ENCODE assay signal across 13 mouse cellular contexts in genomic region chr16:21364885-21365284, GRCm38 (mm10).
"Had no signal": no experiment of that assay in that cellular context is flagged by ENCODE, and none has a peak within 500 bp of the region (broad histone marks: within the 10 kb centered on the region; RNA-seq: fewer than 3 reads in every experiment).

No protein-coding gene starts in this region.

- H3K27ac ChIP-seq: left cerebral cortex, adult 2 months; limb, embryonic 15.5 days; liver, embryonic 13.5 days; midbrain, embryonic 13.5 days; neural tube, embryonic 15.5 days had no signal

- H3K27me3 ChIP-seq: limb, embryonic 15.5 days; liver, embryonic 13.5 days; neural tube, embryonic 15.5 days had no signal

- H3K4me3 ChIP-seq: left cerebral cortex, adult 2 months; limb, embryonic 15.5 days; liver, embryonic 13.5 days; midbrain, embryonic 13.5 days; myocyte; neural tube, embryonic 15.5 days had no signal

- H3K4me2 ChIP-seq: limb, embryonic 15.5 days; liver, embryonic 13.5 days; midbrain, embryonic 13.5 days; neural tube, embryonic 15.5 days had no signal

- DNase-seq: kidney, adult 18-20 months; kidney, postnatal 25 days; liver, embryonic 13.5 days; lung, adult 18-20 months; right cerebral cortex, adult 18-20 months; right cerebral cortex, postnatal 25 days; thymus, adult 18-20 months; thymus, postnatal 25 days had no signal

- ATAC-seq: midbrain, embryonic 13.5 days had no signal

- H3K9me3 ChIP-seq: limb, embryonic 15.5 days; liver, embryonic 13.5 days; midbrain, embryonic 13.5 days; neural tube, embryonic 15.5 days had no signal

- H3K36me3 ChIP-seq: limb, embryonic 15.5 days; liver, embryonic 13.5 days; midbrain, embryonic 13.5 days; neural tube, embryonic 15.5 days had no signal

- H3K9ac ChIP-seq: limb, embryonic 15.5 days; liver, embryonic 13.5 days; midbrain, embryonic 13.5 days; neural tube, embryonic 15.5 days had no signal
